Mouse (Mus musculus) common myeloid progenitor, adult 5-6 weeks (primary cell): ENCODE measurements at regions not wholly inside any gene's neighbourhood (a gene's known extent, or its start where the extent isn't known, plus 50 kb on each side); places are given as distances from the start of the nearest gene placed in this dataset.

Experiments
- ATAC-seq: replicated peaks from 2 replicates; pipeline ENCODE4 v1.8.0; 2016; ENCODE audit warnings: low read depth, mild to moderate bottlenecking, moderate TSS enrichment, inconsistent platforms; ENCODE audit not compliant: poor library complexity, severe bottlenecking

GRCm38 (mm10) chr6:127374464-127375143 is 72.0 kb upstream of the Parp11 start:
- peak; percentile 57 for ATAC-seq

- ATAC-seq = no peak
These were observed 71.5 kb upstream of the Parp11 start for GRCm38 (mm10) chr6:127375144-127375529.

- ATAC-seq = 0 out of 2 replicates have a peak, but pooled peaks have one; percentile 33
These were observed 70.9 kb upstream of the Parp11 start for GRCm38 (mm10) chr6:127375711-127376199.

- ATAC-seq = no peak
These were observed 67.9 kb upstream of the Parp11 start for GRCm38 (mm10) chr6:127378701-127379100.

- peak; percentile 78 for ATAC-seq
These were observed 67.1 kb upstream of the Parp11 start for GRCm38 (mm10) chr6:127379511-127379910.

- ATAC-seq = no peak
These were observed 65.3 kb upstream of the Parp11 start for GRCm38 (mm10) chr6:127381148-127381888.

GRCm38 (mm10) chr6:127391258-127392011 is 55.2 kb upstream of the Parp11 start:
- ATAC-seq = no peak

- ATAC-seq = peak; percentile 46; the same call in 1 of the 2 replicates
These were observed 54.4 kb upstream of the Parp11 start for GRCm38 (mm10) chr6:127392012-127392798.

- ATAC-seq = no peak
These were observed 53.9 kb upstream of the Parp11 start for GRCm38 (mm10) chr6:127392799-127393172.

GRCm38 (mm10) chr6:127393907-127394600 is 52.6 kb upstream of the Parp11 start:
- ATAC-seq = no peak
